Mouse (Mus musculus): ENCODE data around the gene Sim2. TPM values are rescaled to one million over a fixed set of nuclear protein-coding genes. Genes with fewer than 3 reads are reported as not detected.

Sim2 gene
- polyA plus RNA-seq, 2 experiments: 0.02 TPM; not detected in 1

- H3K4me2 ChIP-seq (ENCODE audit: low read depth): no peak overlapping the region
- no peak overlapping the region for H3K9ac ChIP-seq (replicated peaks)
- TF ChIP-seq EP300 (IDR thresholded peaks at IDR 0.05; ENCODE audit: low read depth) (no peak), CTCF (IDR thresholded peaks at IDR 0.05; ENCODE audit: low read depth) (no peak)
- no peaks in the 10 kb centered on the region for H3K27me3 ChIP-seq (ENCODE audit: control insufficient read depth, insufficient read depth, low read length)
- WGBS (ENCODE audit: insufficient replicate concordance): 37% methylated on average over 7 of the region's 7 CpGs
- H3K9me3 ChIP-seq (ENCODE audit: control insufficient read depth, low read length): no peaks in the 10 kb centered on the region
- H3K27ac ChIP-seq: no peak overlapping the region
- no peaks in the 10 kb centered on the region for H3K36me3 ChIP-seq (replicated peaks; ENCODE audit: control insufficient read depth, insufficient read depth, low read depth)
- H3K4me1 ChIP-seq (replicated peaks; ENCODE audit: control insufficient read depth in 2 of 2, insufficient read depth in 2 of 2, low read length in 1 of 2): no peaks in the 10 kb centered on the region
- H3K4me3 ChIP-seq (ENCODE audit: insufficient read depth in 1 of 2, low read depth in 2 of 2, low read length in 2 of 2): no peak overlapping the region
- ATAC-seq (ENCODE audit: insufficient read depth): no peak
- DNase-seq (ENCODE audit: low read depth in 3 of 3, low spot score in 3 of 3): no peak
These were observed 79.5 kb downstream of the Sim2 start for GRCm38 (mm10) chr16:94164236-94164635.

GRCm38 (mm10) chr16:94164978-94165377 lies 80.2 kb downstream of the Sim2 start:
- Histone ChIP-seq H3K4me3 (ENCODE audit: insufficient read depth in 1 of 2, low read depth in 2 of 2, low read length in 2 of 2) (no peak overlapping the region), H3K4me2 (ENCODE audit: low read depth) (no peak overlapping the region), H3K36me3 (replicated peaks; ENCODE audit: control insufficient read depth, insufficient read depth, low read depth) (no peaks in the 10 kb centered on the region), H3K9ac (replicated peaks) (no peak overlapping the region), H3K9me3 (ENCODE audit: control insufficient read depth, low read length) (no peaks in the 10 kb centered on the region), H3K4me1 (replicated peaks; ENCODE audit: control insufficient read depth in 2 of 2, insufficient read depth in 2 of 2, low read length in 1 of 2) (no peaks in the 10 kb centered on the region), H3K27ac (no peak overlapping the region), H3K27me3 (ENCODE audit: control insufficient read depth, insufficient read depth, low read length) (no peaks in the 10 kb centered on the region)
- DNase-seq (ENCODE audit: low read depth in 3 of 3, low spot score in 3 of 3) (no peak), ATAC-seq (ENCODE audit: insufficient read depth) (no peak)
- TF ChIP-seq EP300 (IDR thresholded peaks at IDR 0.05; ENCODE audit: low read depth) (no peak), CTCF (IDR thresholded peaks at IDR 0.05; ENCODE audit: low read depth) (no peak)
- WGBS (ENCODE audit: insufficient replicate concordance): 33% methylated on average over 5 of the region's 5 CpGs

- no peak for TF ChIP-seq EP300 (IDR thresholded peaks at IDR 0.05; ENCODE audit: low read depth)
- 0 out of 2 replicates have a peak, but pooled peaks have one; percentile 3 for TF ChIP-seq CTCF (IDR thresholded peaks at IDR 0.05; ENCODE audit: low read depth)
- ATAC-seq (ENCODE audit: insufficient read depth): no peak
- H3K27me3 ChIP-seq (ENCODE audit: control insufficient read depth, insufficient read depth, low read length): no peaks in the 10 kb centered on the region
These were observed 84.2 kb downstream of the Sim2 start for GRCm38 (mm10) chr16:94168655-94169545.

GRCm38 (mm10) chr16:94170218-94170617 lies 85.5 kb downstream of the Sim2 start:
- H3K9ac ChIP-seq (replicated peaks): no peak overlapping the region
- 64% methylated on average over 4 of the region's 4 CpGs for WGBS (ENCODE audit: insufficient replicate concordance)
- H3K4me3 ChIP-seq (ENCODE audit: insufficient read depth in 1 of 2, low read depth in 2 of 2, low read length in 2 of 2): no peak overlapping the region
- H3K4me2 ChIP-seq (ENCODE audit: low read depth): no peak overlapping the region
- H3K9me3 ChIP-seq (ENCODE audit: control insufficient read depth, low read length): no peaks in the 10 kb centered on the region
- no peaks in the 10 kb centered on the region for H3K36me3 ChIP-seq (replicated peaks; ENCODE audit: control insufficient read depth, insufficient read depth, low read depth)
- ATAC-seq (ENCODE audit: insufficient read depth) (no peak), DNase-seq (ENCODE audit: low read depth in 3 of 3, low spot score in 3 of 3) (no peak)
- no peaks in the 10 kb centered on the region for H3K4me1 ChIP-seq (replicated peaks; ENCODE audit: control insufficient read depth in 2 of 2, insufficient read depth in 2 of 2, low read length in 1 of 2)
- H3K27ac ChIP-seq: no peak overlapping the region
- no peaks in the 10 kb centered on the region for H3K27me3 ChIP-seq (ENCODE audit: control insufficient read depth, insufficient read depth, low read length)
- TF ChIP-seq EP300 (IDR thresholded peaks at IDR 0.05; ENCODE audit: low read depth) (no peak), CTCF (IDR thresholded peaks at IDR 0.05; ENCODE audit: low read depth) (no peak)

More at GRCm38 (mm10) chr16:94168655-94169545, 84.2 kb downstream of the Sim2 start:
- no peak for DNase-seq (ENCODE audit: low read depth in 3 of 3, low spot score in 3 of 3)
- no peak overlapping the region for H3K27ac ChIP-seq
- H3K4me3 ChIP-seq (ENCODE audit: insufficient read depth in 1 of 2, low read depth in 2 of 2, low read length in 2 of 2): no peak overlapping the region
- no peaks in the 10 kb centered on the region for H3K4me1 ChIP-seq (replicated peaks; ENCODE audit: control insufficient read depth in 2 of 2, insufficient read depth in 2 of 2, low read length in 1 of 2)
- WGBS (ENCODE audit: insufficient replicate concordance): 68% methylated on average over 16 of the region's 16 CpGs
- H3K9ac ChIP-seq (replicated peaks): no peak overlapping the region
- H3K4me2 ChIP-seq (ENCODE audit: low read depth): no peak overlapping the region
- H3K9me3 ChIP-seq (ENCODE audit: control insufficient read depth, low read length): no peaks in the 10 kb centered on the region
- no peaks in the 10 kb centered on the region for H3K36me3 ChIP-seq (replicated peaks; ENCODE audit: control insufficient read depth, insufficient read depth, low read depth)

GRCm38 (mm10) chr16:94173361-94173760 lies 88.6 kb downstream of the Sim2 start:
- Histone ChIP-seq H3K27ac (no peak overlapping the region), H3K9ac (replicated peaks) (no peak overlapping the region), H3K27me3 (ENCODE audit: control insufficient read depth, insufficient read depth, low read length) (no peaks in the 10 kb centered on the region), H3K4me3 (ENCODE audit: insufficient read depth in 1 of 2, low read depth in 2 of 2, low read length in 2 of 2) (no peak overlapping the region), H3K9me3 (ENCODE audit: control insufficient read depth, low read length) (no peaks in the 10 kb centered on the region), H3K4me1 (replicated peaks; ENCODE audit: control insufficient read depth in 2 of 2, insufficient read depth in 2 of 2, low read length in 1 of 2) (no peaks in the 10 kb centered on the region), H3K36me3 (replicated peaks; ENCODE audit: control insufficient read depth, insufficient read depth, low read depth) (no peaks in the 10 kb centered on the region), H3K4me2 (ENCODE audit: low read depth) (no peak overlapping the region)
- TF ChIP-seq EP300 (IDR thresholded peaks at IDR 0.05; ENCODE audit: low read depth) (no peak), CTCF (IDR thresholded peaks at IDR 0.05; ENCODE audit: low read depth) (no peak)
- DNase-seq (ENCODE audit: low read depth in 3 of 3, low spot score in 3 of 3): no peak
- no peak for ATAC-seq (ENCODE audit: insufficient read depth)
- 52% methylated on average over 1 of the region's 1 CpGs for WGBS (ENCODE audit: insufficient replicate concordance)

All from liver, embryonic 14.5 days (tissue).